12 mouse cellular contexts compared by ENCODE assay signal in genomic region chr1:130551407-130552249, GRCm38 (mm10).
DNase-seq lines count a peak whose midpoint lies in the region; ATAC-seq and TF ChIP-seq lines count a peak whose summit lies in the region.
"Had no signal": no experiment of that assay in that cellular context is flagged by ENCODE, and none has a peak within 500 bp of the region (broad histone marks: within the 10 kb centered on the region; RNA-seq: fewer than 3 reads in every experiment).

No protein-coding gene starts in this region.

- H3K27me3 ChIP-seq in lung, postnatal 0 days (replicated peaks; ENCODE audit: insufficient read depth, low read length): no peaks in the 10 kb centered on the region
- H3K27me3 ChIP-seq: midbrain, embryonic 13.5 days had no signal

- TF ChIP-seq EP300 in lung, postnatal 0 days (IDR thresholded peaks at IDR 0.05): no peak

- 56% methylated on average over 5 of the region's 5 CpGs for WGBS in lung, postnatal 0 days

- no peak for DNase-seq in gastrocnemius, adult 2 months
- DNase-seq in gastrocnemius, postnatal 10 days: no peak
- DNase-seq in lung, postnatal 0 days (ENCODE audit: low spot score): no peak
- DNase-seq in lung, postnatal 10 days: no peak
- DNase-seq in cerebellum, postnatal 4 days (ENCODE audit: low spot score in 2 of 2): no peak
- DNase-seq in ovary, postnatal 10 days (ENCODE audit: low spot score): no peak
- DNase-seq: cerebellum, postnatal 25 days had no signal

- no peaks in the 10 kb centered on the region for H3K9me3 ChIP-seq in lung, postnatal 0 days (ENCODE audit: low read length)
- H3K9me3 ChIP-seq: midbrain, embryonic 13.5 days had no signal

- H3K4me2 ChIP-seq in lung, postnatal 0 days (replicated peaks; ENCODE audit: low read depth, low read length): no peak overlapping the region
- H3K4me2 ChIP-seq: midbrain, embryonic 13.5 days had no signal

- no peaks in the 10 kb centered on the region for H3K4me1 ChIP-seq in lung, postnatal 0 days (ENCODE audit: insufficient read depth, low read depth, low read length)

- intact Hi-C loops in gastrocnemius, adult 2 months (cut with DNase I): no loop called here

- no peaks in the 10 kb centered on the region for H3K36me3 ChIP-seq in lung, postnatal 0 days (ENCODE audit: insufficient read depth, low read length)
- H3K36me3 ChIP-seq: midbrain, embryonic 13.5 days had no signal

- H3K27ac ChIP-seq in gastrocnemius, adult 2 months: peak overlapping the region; percentile 64
- no peak overlapping the region for H3K27ac ChIP-seq in lung, postnatal 0 days (ENCODE audit: low read length)
- H3K27ac ChIP-seq: liver, embryonic 14.5 days; midbrain, embryonic 13.5 days had no signal

- ATAC-seq in lung, postnatal 0 days: 0 out of 2 replicates have a peak, but pooled peaks have one; percentile 17
- peak; percentile 9 to 18; a peak in 1 of 4 replicates for ATAC-seq in hematopoietic stem cell, adult 5-6 weeks (replicated peaks in 1 of 2; ENCODE audit: insufficient read depth in 1 of 2, low FRiP score in 2 of 2, low TSS enrichment in 1 of 2, low read depth in 1 of 2, poor library complexity in 2 of 2, severe bottlenecking in 2 of 2)
- ATAC-seq in neutrophil, adult 5-6 weeks (ENCODE audit: extremely low read depth, insufficient number of reproducible peaks, low FRiP score, poor library complexity, severe bottlenecking): peak; percentile 53
- ATAC-seq: midbrain, embryonic 13.5 days had no signal

- TF ChIP-seq CTCF in gastrocnemius, adult 2 months (IDR thresholded peaks at IDR 0.05): no peak
- TF ChIP-seq CTCF in lung, postnatal 0 days (IDR thresholded peaks at IDR 0.05): no peak

- H3K4me3 ChIP-seq in gastrocnemius, adult 2 months: no peak overlapping the region
- H3K4me3 ChIP-seq in lung, postnatal 0 days (ENCODE audit: low read depth, low read length): no peak overlapping the region
- H3K4me3 ChIP-seq: erythroblast, embryonic 14.5 days; midbrain, embryonic 13.5 days had no signal

- H3K9ac ChIP-seq in lung, postnatal 0 days (replicated peaks; ENCODE audit: low read depth): no peak overlapping the region
- H3K9ac ChIP-seq: liver, embryonic 14.5 days; midbrain, embryonic 13.5 days had no signal
